Mouse (Mus musculus) cerebellum, adult 2 months (tissue): ENCODE results near the gene Gm21992.

ENCODE experiments used
- CTCF ChIP-seq: fragments of 200-500 bp; IDR thresholded peaks from 2 replicates; pipeline ENCODE4 v1.5.1; 2011; ENCODE audit warnings: low read depth, mild to moderate bottlenecking, control low read depth, low read length, moderate library complexity, borderline replicate concordance; ENCODE audit not compliant: insufficient read depth
- POLR2A ChIP-seq: fragments of 200-500 bp; IDR thresholded peaks from 2 replicates; pipeline ENCODE4 v1.6.1; 2011; ENCODE audit warnings: low read length, control low read depth, borderline replicate concordance; ENCODE audit not compliant: insufficient read depth

- TF ChIP-seq CTCF (no peak), POLR2A (no peak)
Measured at GRCm38 (mm10) chr19:4756921-4757320, 54.5 kb downstream of the Gm21992 start.
